Mouse (Mus musculus) MEL (cell line): ENCODE data around the gene Lrrc61. TPM values are rescaled to one million over a fixed set of nuclear protein-coding genes. Genes with fewer than 3 reads are reported as not detected.

Experiments
- DNase-seq: peaks from one replicate; pipeline ENCODE4 v3.0.0; 2011; ENCODE audit warnings: low read depth, low spot score
- H3K27ac ChIP-seq: 2 replicates; pipeline ENCODE4 v1.5.1; 2012; ENCODE audit warnings: low read depth, mild to moderate bottlenecking, control low read depth, low read length, moderate library complexity; ENCODE audit not compliant: control insufficient read depth
- H3K27me3 ChIP-seq, 2 experiments: fragments of 150-350 bp in 1 of 2; sonication (generic) in 1 of 2; 2 replicates each; pipeline ENCODE4 v1.6.1; 2012; ENCODE audit warnings: low read length in 2 of 2, mild to moderate bottlenecking in 2 of 2, improper control_type of control experiment in 1 of 2, moderate library complexity in 1 of 2; ENCODE audit not compliant: insufficient read depth in 2 of 2, control insufficient read depth in 1 of 2
- H3K36me3 ChIP-seq, 2 experiments: 2 replicates each; pipeline ENCODE4 v1.6.1; 2012 to 2014; ENCODE audit warnings: low read length in 2 of 2, improper control_type of control experiment in 1 of 2, inconsistent platforms in 1 of 2, mild to moderate bottlenecking in 1 of 2; ENCODE audit not compliant: insufficient read depth in 2 of 2, control insufficient read depth in 1 of 2
- H3K4me1 ChIP-seq, 2 experiments: fragments of 150-350 bp in 1 of 2; sonication (generic) in 1 of 2; 2 replicates each; pipeline ENCODE4 v1.6.1; 2012; ENCODE audit warnings: low read length in 2 of 2, improper control_type of control experiment in 1 of 2, mild to moderate bottlenecking in 1 of 2; ENCODE audit not compliant: insufficient read depth in 2 of 2, control insufficient read depth in 1 of 2
- H3K4me3 ChIP-seq, 2 experiments: fragments of 150-350 bp in 1 of 2; sonication (generic) in 1 of 2; 2 replicates each; pipeline ENCODE4 v1.5.1; 2012; ENCODE audit warnings: low read depth in 2 of 2, low read length in 2 of 2, mild to moderate bottlenecking in 2 of 2, moderate library complexity in 2 of 2, control low read depth in 1 of 2, improper control_type of control experiment in 1 of 2; ENCODE audit not compliant: control insufficient read depth in 1 of 2, insufficient read depth in 1 of 2
- H3K79me2 ChIP-seq: 2 replicates; pipeline ENCODE4 v1.6.1; 2012; ENCODE audit warnings: mild to moderate bottlenecking, low read length, moderate library complexity; ENCODE audit not compliant: control insufficient read depth, poor library complexity, insufficient read depth
- H3K9ac ChIP-seq: 2 replicates; pipeline ENCODE4 v1.6.1; 2012; ENCODE audit warnings: low read depth, mild to moderate bottlenecking, control low read depth, low read length, moderate library complexity; ENCODE audit not compliant: control insufficient read depth, poor library complexity, severe bottlenecking
- H3K9me3 ChIP-seq: fragments of 150-350 bp; sonication (generic); replicated peaks from 2 replicates; pipeline ENCODE4 v1.6.1; 2012; ENCODE audit warnings: mild to moderate bottlenecking, low read length, improper control_type of control experiment, moderate library complexity; ENCODE audit not compliant: insufficient read depth
- CHD1 ChIP-seq: IDR thresholded peaks from 2 replicates; pipeline ENCODE4 v1.6.1; 2012; ENCODE audit warnings: low read depth, mild to moderate bottlenecking, inconsistent platforms, low read length, improper control_type of control experiment
- CHD2 ChIP-seq: IDR thresholded peaks from 2 replicates; pipeline ENCODE4 v1.6.1; 2011; ENCODE audit warnings: low read length, improper control_type of control experiment
- CTCF ChIP-seq, 3 experiments: IDR thresholded peaks in 2 of 3; conservative IDR thresholded peaks in 1 of 3; 2 replicates each; pipeline ENCODE4 v1.5.1; 2011 to 2012; ENCODE audit warnings: low read length in 3 of 3, low read depth in 2 of 3, mild to moderate bottlenecking in 2 of 3, improper control_type of control experiment in 1 of 3, inconsistent platforms in 1 of 3, mixed read lengths in 1 of 3, moderate library complexity in 1 of 3; ENCODE audit not compliant: control insufficient read depth in 1 of 3, insufficient read depth in 1 of 3, poor library complexity in 1 of 3, severe bottlenecking in 1 of 3
- JUND ChIP-seq: IDR thresholded peaks from 2 replicates; pipeline ENCODE4 v1.6.1; 2011; ENCODE audit warnings: low read depth, mild to moderate bottlenecking, improper control_type of control experiment, low read length
- MAFK ChIP-seq: IDR thresholded peaks from 2 replicates; pipeline ENCODE4 v1.6.1; 2011; ENCODE audit warnings: low read depth, mild to moderate bottlenecking, low read length, improper control_type of control experiment, borderline replicate concordance
- MAX ChIP-seq: IDR thresholded peaks from 2 replicates; pipeline ENCODE4 v1.6.1; 2011; ENCODE audit warnings: low read length, improper control_type of control experiment
- MEF2A ChIP-seq: IDR thresholded peaks from 2 replicates; pipeline ENCODE4 v1.6.1; 2014; ENCODE audit warnings: low read depth, mild to moderate bottlenecking, inconsistent platforms, low read length, improper control_type of control experiment; ENCODE audit not compliant: poor library complexity, insufficient replicate concordance, severe bottlenecking; ENCODE audit errors: extremely low read depth
- MXI1 ChIP-seq: IDR thresholded peaks from 2 replicates; pipeline ENCODE4 v1.6.1; 2011; ENCODE audit warnings: mild to moderate bottlenecking, low read depth, low read length, improper control_type of control experiment
- NELFE ChIP-seq: IDR thresholded peaks from 2 replicates; pipeline ENCODE4 v1.6.1; 2011; ENCODE audit warnings: low read depth, low read length, improper control_type of control experiment
- NRF1 ChIP-seq: IDR thresholded peaks from 2 replicates; pipeline ENCODE4 v1.6.1; 2014; ENCODE audit warnings: low read depth, mild to moderate bottlenecking, inconsistent platforms, low read length, improper control_type of control experiment, moderate library complexity; ENCODE audit not compliant: poor library complexity, insufficient read depth, severe bottlenecking
- POLR2AphosphoS2 ChIP-seq: IDR thresholded peaks from 2 replicates; pipeline ENCODE4 v1.6.1; 2011; ENCODE audit warnings: low read length, improper control_type of control experiment
- POLR2AphosphoS5 ChIP-seq: IDR thresholded peaks from 2 replicates; pipeline ENCODE4 v1.6.1; 2012; ENCODE audit warnings: low read depth, borderline replicate concordance, mild to moderate bottlenecking, inconsistent platforms, low read length, moderate library complexity, mixed read lengths
- TCF12 ChIP-seq: IDR thresholded peaks from 2 replicates; pipeline ENCODE4 v1.6.1; 2014; ENCODE audit warnings: low read depth, mild to moderate bottlenecking, inconsistent platforms, low read length, improper control_type of control experiment, moderate library complexity
- UBTF ChIP-seq: IDR thresholded peaks from 2 replicates; pipeline ENCODE4 v1.6.1; 2012; ENCODE audit warnings: low read depth, mild to moderate bottlenecking, inconsistent platforms, low read length, improper control_type of control experiment, moderate library complexity, borderline replicate concordance; ENCODE audit not compliant: insufficient read depth
- USF2 ChIP-seq, 2 experiments: IDR thresholded peaks; 2 replicates each; pipeline ENCODE4 v1.6.1; 2011 to 2012; ENCODE audit warnings: improper control_type of control experiment in 2 of 2, low read length in 2 of 2, borderline replicate concordance in 1 of 2, inconsistent platforms in 1 of 2, low read depth in 1 of 2, mild to moderate bottlenecking in 1 of 2; ENCODE audit not compliant: insufficient read depth in 1 of 2
- ZMIZ1 ChIP-seq: IDR thresholded peaks from 2 replicates; pipeline ENCODE4 v1.6.1; 2012; ENCODE audit warnings: low read depth, mild to moderate bottlenecking, inconsistent platforms, low read length, improper control_type of control experiment, moderate library complexity
- ZNF384 ChIP-seq: IDR thresholded peaks from 2 replicates; pipeline ENCODE4 v1.6.1; 2012; ENCODE audit warnings: low read depth, mild to moderate bottlenecking, inconsistent platforms, low read length, improper control_type of control experiment
- polyA plus RNA-seq, 2 experiments: library from polyadenylated mRNA; stranded (reverse) in 1 of 2; unstranded in 1 of 2; fragments of >175 nt in 1 of 2; fragments of >200 nt in 1 of 2; gene quantifications; 2 replicates each; pipeline versions ENCODE4 v1.2.1 to v1.2.4; 2012; ENCODE audit warnings: low replicate concordance in 2 of 2, low read depth in 1 of 2; ENCODE audit not compliant: insufficient read length in 2 of 2, insufficient read depth in 1 of 2, missing spikeins in 1 of 2
- total RNA-seq: library from RNA; depleted of rRNA; stranded (reverse); fragments of 300-350 nt; gene quantifications from 2 replicates; pipeline ENCODE4 v1.2.3, GENCODE M21; 2012

The Lrrc61 gene
- total and polyA plus RNA-seq, 3 experiments, result not detected

DNA sequence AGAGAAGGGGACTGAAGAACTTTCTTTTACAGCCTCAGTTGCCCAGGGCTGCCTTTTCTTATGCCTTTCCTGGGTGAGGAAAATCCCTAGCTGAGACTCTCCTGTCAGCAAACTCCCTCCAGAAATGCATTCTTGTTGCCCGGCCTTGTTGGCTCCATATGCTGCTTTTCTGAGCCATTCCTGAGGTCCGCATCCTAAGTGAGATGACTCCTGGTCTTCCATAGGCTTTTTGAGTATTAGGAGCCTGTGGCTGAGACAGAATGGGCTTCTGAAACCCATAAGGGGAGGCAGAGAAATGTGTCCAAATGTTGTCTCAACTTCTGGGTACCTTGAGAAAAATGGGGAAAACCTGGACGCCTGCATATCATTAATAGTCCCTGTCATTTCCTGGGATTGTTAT lies 19.4 kb downstream of the Lrrc61 start:
- Histone ChIP-seq H3K27me3 (no peaks in the 10 kb centered on the region), H3K9me3 (no peaks in the 10 kb centered on the region), H3K9ac (no peak overlapping the region), H3K27ac (no peak overlapping the region), H3K4me1 (no peaks in the 10 kb centered on the region), H3K4me3 (no peak overlapping the region), H3K79me2 (no peaks in the 10 kb centered on the region), H3K36me3 (no peaks in the 10 kb centered on the region)
- TF ChIP-seq ZNF384, result no peak
- no peak for TF ChIP-seq MAFK
- TF ChIP-seq MAX, result no peak
- TF ChIP-seq UBTF, result no peak
- TF ChIP-seq MEF2A, result no peak
- TF ChIP-seq NELFE, result no peak
- TF ChIP-seq JUND, result no peak
- no peak for TF ChIP-seq CHD2
- TF ChIP-seq CTCF (IDR thresholded peaks at IDR 0.05 in 2 of 3, conservative IDR thresholded peaks at IDR 0.05 in 1 of 3; ENCODE audit: control insufficient read depth in 1 of 3, insufficient read depth in 1 of 3, low read depth in 2 of 3, low read length in 3 of 3, poor library complexity in 1 of 3, severe bottlenecking in 1 of 3), result no peak
- TF ChIP-seq TCF12, result no peak
- TF ChIP-seq ZMIZ1, result no peak
- no peak for TF ChIP-seq MXI1
- TF ChIP-seq POLR2AphosphoS5, result no peak
- TF ChIP-seq POLR2AphosphoS2, result no peak
- no peak for TF ChIP-seq USF2 (IDR thresholded peaks at IDR 0.05; ENCODE audit: borderline replicate concordance in 1 of 2, insufficient read depth in 1 of 2, low read depth in 1 of 2, low read length in 2 of 2)
- TF ChIP-seq CHD1, result no peak
- DNase-seq, result no peak

GRCm38 (mm10) chr6:48578736-48579135 lies 24.1 kb downstream of the Lrrc61 start:
- no peaks in the 10 kb centered on the region for H3K4me1 ChIP-seq
- no peaks in the 10 kb centered on the region for H3K36me3 ChIP-seq
- TF ChIP-seq NRF1, result no peak
- TF ChIP-seq JUND, result no peak
- no peak for TF ChIP-seq ZNF384
- TF ChIP-seq UBTF, result no peak
- TF ChIP-seq, all 39 proteins: peak for 0
- Histone ChIP-seq H3K9me3 (no peaks in the 10 kb centered on the region), H3K4me3 (no peak overlapping the region; a peak in 1 of 4 replicates), H3K27me3 (no peaks in the 10 kb centered on the region), H3K27ac (no peak overlapping the region), H3K9ac (no peak overlapping the region), H3K79me2 (no peaks in the 10 kb centered on the region)
- no peak for DNase-seq
